Mouse (Mus musculus) adrenal gland (tissue): ENCODE measurements around the gene Tas2r131.
"Not testable (repeated sequence)": the region's sequence is repeated elsewhere in the genome, so short reads cannot be mapped to it uniquely, and the experiment has no call there.

ENCODE experiments used
- intact Hi-C: fragments of 180-260 bp; cut with DNase I; formaldehyde crosslinking; loops from one replicate; pipeline ENCODE4 v1.15.1; 2025
- long read RNA-seq, 2 experiments: library from polyadenylated mRNA; unstranded; transcript quantifications; one replicate each; pipeline ENCODE4 v2.0.0; 2020; ENCODE audit warnings: borderline replicate concordance in 1 of 2; ENCODE audit not compliant: insufficient replicate concordance in 1 of 2

The Tas2r131 gene
- long read RNA-seq, experiment 1 = 0 reads
- long read RNA-seq, experiment 2 = 0 reads

DNA sequence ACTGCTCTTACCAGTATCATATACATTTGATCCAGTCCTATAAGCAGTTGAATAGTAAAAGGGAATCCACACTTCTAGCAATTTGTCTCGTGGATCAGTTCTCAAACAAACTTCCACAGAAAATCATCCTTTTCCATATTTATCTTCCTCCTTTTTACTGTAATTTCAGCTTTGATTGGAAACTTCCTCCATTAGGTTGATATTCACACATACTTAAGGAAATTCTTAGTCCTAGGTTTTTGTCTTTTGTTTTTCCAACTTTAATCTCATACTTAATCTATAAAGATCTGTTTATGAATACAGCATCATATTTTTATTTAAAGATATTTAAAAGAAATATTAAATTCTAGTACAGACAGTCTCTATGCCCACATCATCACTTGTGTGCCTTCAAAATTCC, at the start of gene Tas2r131:
Tas2r131 (minus strand) TSS at position 101 of the 400 bp plus-strand sequence.
- intact Hi-C loops = no loop called here

DNA sequence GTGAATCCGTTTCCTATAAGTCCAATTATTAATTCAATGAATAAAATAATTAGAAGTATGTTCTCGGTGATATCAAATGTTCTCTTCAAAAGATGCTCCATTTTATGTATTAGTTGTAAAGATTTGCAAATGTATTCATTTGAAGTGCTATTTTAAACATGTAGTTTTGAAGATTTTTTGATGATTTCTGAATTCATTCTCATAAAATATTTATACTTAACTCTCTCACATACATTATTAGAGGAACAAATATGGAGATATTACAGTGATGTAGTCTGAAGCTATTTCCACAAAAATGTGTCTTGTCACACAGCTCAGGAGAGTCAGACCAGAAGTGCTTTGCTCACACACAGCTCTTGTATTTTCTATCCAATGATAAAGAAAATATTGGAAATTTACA, 23.1 kb upstream of the Tas2r131 start, which contains the start of gene Tas2r109:
Tas2r109 (minus strand) TSS at position 101 of the 400 bp plus-strand sequence.
- intact Hi-C loops = loop anchor here (10.0 kb wide), 1 partner anchor 176 kb away; the partner anchor contains the start of gene Tas2r117

DNA sequence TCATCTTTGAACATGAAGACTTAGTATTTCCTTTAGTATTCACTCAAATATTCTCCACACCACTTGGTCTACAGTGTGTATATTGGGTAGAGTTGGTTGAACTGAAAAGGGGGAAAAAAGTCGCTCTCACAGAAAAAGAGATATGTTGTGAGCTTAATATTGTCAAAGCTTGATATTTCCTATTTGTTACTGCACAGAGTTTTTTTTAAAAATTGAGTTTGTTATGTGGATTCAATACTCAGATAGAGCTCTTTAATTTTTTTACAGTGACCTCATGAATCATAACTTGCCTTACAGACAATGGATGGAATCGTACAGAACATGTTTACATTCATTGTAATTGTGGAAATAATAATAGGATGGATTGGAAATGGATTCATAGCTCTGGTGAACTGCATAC, 6.9 kb downstream of the Tas2r131 start, which contains the start of gene Tas2r129:
Tas2r129 (plus strand) TSS at position 301 of the 400 bp plus-strand sequence.
- intact Hi-C loops = no loop called here

DNA sequence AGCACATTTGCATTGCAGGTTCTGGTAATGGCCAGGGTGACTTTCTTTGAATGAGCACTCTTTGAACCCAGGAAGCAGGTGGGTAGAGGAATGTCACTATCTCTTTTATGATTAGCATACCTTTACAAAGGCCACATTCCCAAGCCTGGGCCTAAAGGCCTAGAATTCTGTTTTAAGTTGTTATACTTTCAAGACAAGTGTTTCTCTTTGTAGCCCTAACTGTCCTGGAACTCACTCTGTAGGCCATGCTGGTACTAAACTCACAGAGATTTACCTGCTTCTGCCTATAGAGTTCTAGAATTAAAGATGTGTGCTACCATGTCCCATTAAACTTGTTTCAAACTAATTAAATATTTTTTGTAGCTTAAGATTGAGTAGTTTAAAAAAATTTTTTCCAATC, 16.3 kb downstream of the Tas2r131 start:
- intact Hi-C loops = not testable (repeated sequence)

DNA sequence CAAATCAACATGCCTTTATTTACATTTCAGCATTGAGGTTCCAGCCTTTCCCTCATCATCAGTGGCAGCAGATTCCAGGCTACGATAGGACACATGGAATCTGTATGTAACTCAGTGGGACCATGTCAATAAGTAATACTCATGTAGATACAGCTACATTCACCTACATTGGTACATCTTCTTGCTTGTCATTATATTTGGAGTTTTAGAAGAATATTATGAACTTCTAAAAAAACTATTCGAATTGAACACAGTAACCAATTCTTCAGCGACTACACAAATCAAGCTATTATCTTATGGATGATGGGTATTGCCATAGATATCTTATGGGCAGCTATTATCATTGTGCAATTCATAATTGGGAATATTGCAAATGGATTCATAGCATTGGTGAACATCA, 48.4 kb downstream of the Tas2r131 start, which contains the start of gene Tas2r125:
Tas2r125 (plus strand) TSS at position 301 of the 400 bp plus-strand sequence.
- intact Hi-C loops = no loop called here
